Mouse (Mus musculus): ENCODE measurements at regions not wholly inside any gene's neighbourhood (a gene's known extent, or its start where the extent isn't known, plus 50 kb on each side); places are given as distances from the start of the nearest gene placed in this dataset.

GRCm38 (mm10) chr12:47431669-47432068, 612.9 kb upstream of the Nova1 start:
- TF ChIP-seq CTCF (IDR thresholded peaks at IDR 0.05; ENCODE audit: low read depth, low read length) (no peak), POLR2A (IDR thresholded peaks at IDR 0.05; ENCODE audit: borderline replicate concordance, low read depth, low read length) (no peak)
